Mouse (Mus musculus): ENCODE results near the gene Pycr2. TPM values are rescaled to one million over a fixed set of nuclear protein-coding genes. Genes with fewer than 3 reads are reported as not detected.

The Pycr2 gene
- polyA plus RNA-seq, 2 experiments from 2014 or later = 40.9 to 59.2 TPM

GRCm38 (mm10) chr1:180942166-180943031, 38.3 kb downstream of the Pycr2 start, which contains the start of gene Tmem63a:
TSS of gene Tmem63a (plus strand) at chr1:180942344.
- peak; percentile 69 for ATAC-seq

GRCm38 (mm10) chr1:180943032-180943644, 39.0 kb downstream of the Pycr2 start:
- no peak for ATAC-seq

- no peak for ATAC-seq
Observed at GRCm38 (mm10) chr1:180943896-180944295, 39.8 kb downstream of the Pycr2 start.

GRCm38 (mm10) chr1:180944553-180944952, 40.5 kb downstream of the Pycr2 start:
- no peak for ATAC-seq

- peak; percentile 42 for ATAC-seq
Observed at GRCm38 (mm10) chr1:180945001-180945980, 41.2 kb downstream of the Pycr2 start.

- ATAC-seq = no peak
Observed at GRCm38 (mm10) chr1:180946448-180946847, 42.4 kb downstream of the Pycr2 start.

- no peak for ATAC-seq
Observed at GRCm38 (mm10) chr1:180952085-180952746, 48.1 kb downstream of the Pycr2 start.

- ATAC-seq = no peak
Observed at GRCm38 (mm10) chr1:180952808-180953207, 48.7 kb downstream of the Pycr2 start.

- peak; percentile 71 for ATAC-seq
Observed at GRCm38 (mm10) chr1:180956401-180956800, 52.3 kb downstream of the Pycr2 start.

GRCm38 (mm10) chr1:180956973-180957381, 52.9 kb downstream of the Pycr2 start:
- ATAC-seq = no peak

Other genes with a start within 250 kb of the Pycr2 start
- under 1 TPM in 1 of 2 experiments, not detected in 1; 0.19 TPM for gene Mixl1, start 207.3 kb upstream of the Pycr2 start, polyA plus RNA-seq (2017; shearing (Covaris generic))
- 10 to 100 TPM; 11.2 to 16.1 TPM for gene Acbd3, start 178.2 kb upstream of the Pycr2 start, polyA plus RNA-seq (2017; shearing (Covaris generic))
- gene H3f3a, start 90.3 kb upstream of the Pycr2 start, polyA plus RNA-seq (2017; shearing (Covaris generic)) = 100 to 1,000 TPM; 579 to 648 TPM
- gene Sde2, start 53.2 kb upstream of the Pycr2 start, polyA plus RNA-seq (2017; shearing (Covaris generic)) = 10 to 100 TPM; 44.4 to 50.2 TPM
- not detected for gene Lefty2, start 11.2 kb upstream of the Pycr2 start, polyA plus RNA-seq (2017; shearing (Covaris generic))
- not detected for gene Lefty1, start 30.7 kb downstream of the Pycr2 start, polyA plus RNA-seq (2017; shearing (Covaris generic))
- gene Tmem63a, start 38.1 kb downstream of the Pycr2 start, polyA plus RNA-seq (2017; shearing (Covaris generic)) = 10 to 100 TPM; 17.2 to 34.7 TPM
- 100 to 1,000 TPM; 247 to 262 TPM for gene Ephx1, start 116.6 kb downstream of the Pycr2 start, polyA plus RNA-seq (2017; shearing (Covaris generic))
- gene 9130409I23Rik, start 146.9 kb downstream of the Pycr2 start, polyA plus RNA-seq (2017; shearing (Covaris generic)) = not detected
- gene Nvl, start 239.9 kb downstream of the Pycr2 start, polyA plus RNA-seq (2017; shearing (Covaris generic)) = 10 to 100 TPM; 36.4 to 43.5 TPM
- 10 to 100 TPM; 65.6 to 72.8 TPM for gene Cnih4, start 240.4 kb downstream of the Pycr2 start, polyA plus RNA-seq (2017; shearing (Covaris generic))